Mouse (Mus musculus) embryonic facial prominence, embryonic 15.5 days (tissue): Measurements from ENCODE around the gene Sec24d. TPM values are rescaled to one million over a fixed set of nuclear protein-coding genes. Genes with fewer than 3 reads are reported as not detected.

Source experiments
- ATAC-seq: fragments of 200-750 bp; cut with Nextera tagmentation; 2 replicates; pipeline ENCODE4 v1.8.0; 2017; ENCODE audit warnings: low read depth, moderate TSS enrichment; ENCODE audit not compliant: insufficient number of reproducible peaks, low FRiP score, low TSS enrichment
- H3K27ac ChIP-seq: fragments of 300-500 bp; sonication (generic); replicated peaks from 2 replicates; pipeline ENCODE4 v1.5.1; 2015; ENCODE audit warnings: mild to moderate bottlenecking, inconsistent platforms
- H3K27me3 ChIP-seq: fragments of 300-500 bp; sonication (generic); 2 replicates; pipeline ENCODE4 v1.6.1; 2015; ENCODE audit warnings: inconsistent platforms
- H3K36me3 ChIP-seq: fragments of 300-500 bp; sonication (generic); 2 replicates; pipeline ENCODE4 v1.6.1; 2015; ENCODE audit warnings: mild to moderate bottlenecking, inconsistent platforms
- H3K4me1 ChIP-seq: fragments of 300-500 bp; sonication (generic); 2 replicates; pipeline ENCODE4 v1.6.1; 2015; ENCODE audit warnings: inconsistent platforms
- H3K4me2 ChIP-seq: fragments of 300-500 bp; sonication (generic); replicated peaks from 2 replicates; pipeline ENCODE4 v1.6.1; 2015; ENCODE audit warnings: mild to moderate bottlenecking, inconsistent platforms
- H3K4me3 ChIP-seq: fragments of 300-500 bp; sonication (generic); replicated peaks from 2 replicates; pipeline ENCODE4 v1.5.1; 2015; ENCODE audit warnings: mild to moderate bottlenecking, inconsistent platforms
- H3K9ac ChIP-seq: fragments of 300-500 bp; sonication (generic); 2 replicates; pipeline ENCODE4 v1.6.1; 2015; ENCODE audit warnings: inconsistent platforms
- H3K9me3 ChIP-seq: fragments of 300-500 bp; sonication (generic); replicated peaks from 2 replicates; pipeline ENCODE4 v1.6.1; 2016; ENCODE audit warnings: inconsistent platforms
- WGBS: fragments of 180-500 bp; shearing (Covaris S2); methylation state at CpG from one replicate; pipeline ENCODE4 v1.1.7; 2015; 5-methylcytosine and 5-hydroxymethylcytosine counted together
- polyA plus RNA-seq: library from polyadenylated mRNA; unstranded; fragments of >200 nt; fragmentation: Nextera tagmentation; extraction: Ambion mirVana; gene quantifications from 2 replicates; pipeline ENCODE4 v1.2.1, GENCODE M21; 2015

Gene Sec24d
- polyA plus RNA-seq = 108 and 113 TPM in 2 replicates

GRCm38 (mm10) chr3:123266753-123267651, at the start of gene Sec24d:
TSS of gene Sec24d (plus strand) at chr3:123267455.
- Histone ChIP-seq H3K4me2 (peak within 1 kb of the TSS; percentile 54), H3K27ac (peak within 1 kb of the TSS; percentile 89), H3K36me3 (peaks cover 22% of the 10 kb centered on the region), H3K4me3 (peak within 1 kb of the TSS; percentile 69), H3K9ac (peak within 1 kb of the TSS; percentile 45), H3K9me3 (no peaks in the 10 kb centered on the region), H3K27me3 (no peaks in the 10 kb centered on the region), H3K4me1 (peaks cover 15% of the 10 kb centered on the region; the same call in 1 of the 2 replicates)
- peak; percentile 92 for ATAC-seq
- WGBS = 2% methylated on average over 68 of the region's 68 CpGs

GRCm38 (mm10) chr3:123218646-123219045, 48.6 kb upstream of the Sec24d start:
- WGBS = 36% methylated on average over 6 of the region's 6 CpGs
- Histone ChIP-seq H3K9me3 (no peaks in the 10 kb centered on the region), H3K27ac (no peak overlapping the region), H3K36me3 (no peaks in the 10 kb centered on the region), H3K4me2 (no peak overlapping the region), H3K4me1 (no peaks in the 10 kb centered on the region), H3K9ac (no peak overlapping the region), H3K4me3 (no peak overlapping the region), H3K27me3 (no peaks in the 10 kb centered on the region)
- no peak for ATAC-seq

- Histone ChIP-seq H3K9me3 (no peaks in the 10 kb centered on the region), H3K27ac (no peak overlapping the region), H3K4me1 (no peaks in the 10 kb centered on the region), H3K36me3 (no peaks in the 10 kb centered on the region), H3K4me2 (no peak overlapping the region), H3K27me3 (no peaks in the 10 kb centered on the region), H3K4me3 (no peak overlapping the region), H3K9ac (no peak overlapping the region)
- ATAC-seq = no peak
- 95% methylated on average over 3 of the region's 3 CpGs for WGBS
Measured at GRCm38 (mm10) chr3:123227276-123227675, 40.0 kb upstream of the Sec24d start.

GRCm38 (mm10) chr3:123231639-123232038, 35.6 kb upstream of the Sec24d start:
- Histone ChIP-seq H3K27me3 (no peaks in the 10 kb centered on the region), H3K36me3 (no peaks in the 10 kb centered on the region), H3K27ac (no peak overlapping the region), H3K4me3 (no peak overlapping the region), H3K9me3 (no peaks in the 10 kb centered on the region), H3K4me1 (peaks cover 11% of the 10 kb centered on the region), H3K9ac (no peak overlapping the region), H3K4me2 (no peak overlapping the region)
- WGBS = 88% methylated on average over 2 of the region's 2 CpGs
- no peak for ATAC-seq

GRCm38 (mm10) chr3:123234191-123234836, 32.9 kb upstream of the Sec24d start:
- Histone ChIP-seq H3K9ac (no peak overlapping the region), H3K27ac (no peak overlapping the region), H3K4me1 (peaks cover 20% of the 10 kb centered on the region), H3K9me3 (no peaks in the 10 kb centered on the region), H3K4me2 (peak overlapping the region; percentile 15; the same call in 1 of the 2 replicates), H3K4me3 (peak overlapping the region; percentile 12; the same call in 1 of the 2 replicates), H3K36me3 (no peaks in the 10 kb centered on the region), H3K27me3 (no peaks in the 10 kb centered on the region)
- 35% methylated on average over 16 of the region's 16 CpGs for WGBS
- ATAC-seq = no peak

DNA sequence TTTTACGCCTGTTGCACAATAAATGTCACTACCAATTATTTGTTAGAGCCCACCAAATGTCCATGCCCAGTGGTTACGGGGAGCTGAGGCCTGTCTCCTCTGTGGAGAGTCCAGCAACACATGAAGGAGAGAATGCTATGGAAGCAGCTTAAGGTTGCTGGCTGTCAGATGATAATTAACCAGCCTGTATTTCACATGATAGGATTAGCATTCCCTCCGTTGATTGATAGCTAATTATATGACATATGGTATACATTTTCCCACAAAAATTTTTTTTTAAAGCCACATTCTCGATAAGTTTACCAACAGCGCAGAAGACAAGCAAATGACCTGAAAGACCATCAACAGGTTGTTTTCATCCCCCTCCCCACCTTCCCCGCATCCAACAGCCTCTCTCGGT, 31.8 kb upstream of the Sec24d start:
- no peaks in the 10 kb centered on the region for H3K36me3 ChIP-seq
- no peaks in the 10 kb centered on the region for H3K27me3 ChIP-seq
- H3K9ac ChIP-seq = peak overlapping the region; percentile 37; the same call in 1 of the 2 replicates
- no peak for ATAC-seq
- H3K9me3 ChIP-seq = no peaks in the 10 kb centered on the region
- no peak overlapping the region for H3K27ac ChIP-seq
- H3K4me2 ChIP-seq = peak overlapping the region; percentile 71
- peak overlapping the region; percentile 50 for H3K4me3 ChIP-seq
- peaks cover 20% of the 10 kb centered on the region for H3K4me1 ChIP-seq
- 17% methylated on average over 7 of the region's 7 CpGs for WGBS

- no peak; the same call in 1 of the 2 replicates for ATAC-seq
- Histone ChIP-seq H3K9ac (peak within 1 kb of the TSS; percentile 37; the same call in 1 of the 2 replicates), H3K4me1 (peaks cover 20% of the 10 kb centered on the region), H3K27me3 (no peaks in the 10 kb centered on the region), H3K4me3 (peak within 1 kb of the TSS; percentile 50), H3K4me2 (peak within 1 kb of the TSS; percentile 71), H3K27ac (peak within 1 kb of the TSS; percentile 44; the same call in 1 of the 2 replicates), H3K36me3 (no peaks in the 10 kb centered on the region), H3K9me3 (no peaks in the 10 kb centered on the region)
- WGBS = 0% methylated on average over 20 of the region's 20 CpGs
Measured at GRCm38 (mm10) chr3:123235921-123236320, 31.3 kb upstream of the Sec24d start, which contains the start of gene Synpo2. TSS of gene Synpo2 (minus strand) at chr3:123236149.

- peak; percentile 67 for ATAC-seq
- Histone ChIP-seq H3K4me3 (no peak overlapping the region), H3K27ac (peak overlapping the region; percentile 44; the same call in 1 of the 2 replicates), H3K4me1 (peaks cover 20% of the 10 kb centered on the region), H3K4me2 (peak overlapping the region; percentile 71; the same call in 1 of the 2 replicates), H3K36me3 (no peaks in the 10 kb centered on the region), H3K27me3 (no peaks in the 10 kb centered on the region), H3K9ac (no peak overlapping the region), H3K9me3 (no peaks in the 10 kb centered on the region)
- 19% methylated on average over 7 of the region's 7 CpGs for WGBS
Measured at GRCm38 (mm10) chr3:123237039-123237438, 30.2 kb upstream of the Sec24d start.

GRCm38 (mm10) chr3:123237446-123237845, 29.8 kb upstream of the Sec24d start:
- H3K4me2 ChIP-seq = no peak overlapping the region
- no peak overlapping the region for H3K4me3 ChIP-seq
- no peaks in the 10 kb centered on the region for H3K9me3 ChIP-seq
- no peak overlapping the region for H3K9ac ChIP-seq
- no peaks in the 10 kb centered on the region for H3K36me3 ChIP-seq
- H3K4me1 ChIP-seq = peaks cover 20% of the 10 kb centered on the region
- peak overlapping the region; percentile 44; the same call in 1 of the 2 replicates for H3K27ac ChIP-seq
- ATAC-seq = no peak
- H3K27me3 ChIP-seq = no peaks in the 10 kb centered on the region

DNA sequence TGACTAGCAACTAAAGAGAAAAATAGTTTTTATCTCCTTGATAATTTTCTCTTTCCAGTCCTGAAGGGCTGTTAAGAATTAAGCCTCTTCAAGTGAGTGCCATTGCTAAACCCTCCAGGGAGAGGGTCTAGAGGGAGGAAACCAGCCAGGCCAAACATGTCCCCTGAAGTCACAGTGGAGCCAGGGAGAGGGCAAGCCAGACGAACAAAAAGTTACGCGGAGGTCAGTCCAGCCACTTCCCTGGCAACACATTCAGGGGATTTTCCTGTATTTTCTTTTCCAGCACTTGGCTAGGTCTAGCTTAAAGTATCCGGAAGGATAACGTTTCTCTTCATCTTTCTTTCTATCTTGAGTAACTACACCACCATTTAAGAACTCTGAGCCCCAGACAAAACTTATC, 22.9 kb upstream of the Sec24d start:
- Histone ChIP-seq H3K4me1 (0 out of 2 replicates have a peak, but pooled peaks cover 12% of the 10 kb centered on the region), H3K4me2 (no peak overlapping the region), H3K4me3 (no peak overlapping the region), H3K9ac (no peak overlapping the region), H3K27me3 (no peaks in the 10 kb centered on the region), H3K9me3 (no peaks in the 10 kb centered on the region), H3K27ac (no peak overlapping the region), H3K36me3 (no peaks in the 10 kb centered on the region)
- 30% methylated on average over 5 of the region's 5 CpGs for WGBS
- ATAC-seq = no peak

- H3K4me1 ChIP-seq = 0 out of 2 replicates have a peak, but pooled peaks cover 12% of the 10 kb centered on the region
- no peak overlapping the region for H3K4me2 ChIP-seq
- H3K27me3 ChIP-seq = no peaks in the 10 kb centered on the region
- WGBS = 14% methylated on average over 4 of the region's 4 CpGs
- H3K9ac ChIP-seq = no peak overlapping the region
- H3K27ac ChIP-seq = 0 out of 2 replicates have a peak overlapping the region, but pooled peaks have one; percentile 34
- no peak for ATAC-seq
- H3K9me3 ChIP-seq = no peaks in the 10 kb centered on the region
- H3K4me3 ChIP-seq = no peak overlapping the region
- no peaks in the 10 kb centered on the region for H3K36me3 ChIP-seq
Measured at GRCm38 (mm10) chr3:123245646-123246045, 21.6 kb upstream of the Sec24d start.
